Mouse (Mus musculus): ENCODE measurements around the gene Eef1akmt3. TPM values are rescaled to one million over a fixed set of nuclear protein-coding genes. Genes with fewer than 3 reads are reported as not detected.

Eef1akmt3 gene
- total RNA-seq, 2 experiments from 2014 or later, result 0.10 TPM; not detected in 1

Small RNA genes lying within 50 kb of the gene (microRNA-seq; reads per million reads assigned to microRNA genes)
- gene Mir26a-2, result 43.8 to 945 reads per million in 2 experiments
- gene Mir546, result 0 to 1.5 reads per million in 2 experiments

Other genes with a start within 250 kb of the Eef1akmt3 start
- gene Atp23, start 140.2 kb downstream of the Eef1akmt3 start, total RNA-seq (2021), result 1 to 10 TPM; 1.3 to 1.7 TPM
- 100 to 1,000 TPM in 1 of 2 experiments, 10 to 100 TPM in 1; 83.2 to 103 TPM for gene Ctdsp2, start 62.8 kb downstream of the Eef1akmt3 start, total RNA-seq (2021)
- gene Avil, start 40.8 kb downstream of the Eef1akmt3 start, total RNA-seq (2021), result 1 to 10 TPM; 1.8 to 2.0 TPM
- gene Tsfm, start 10.7 kb downstream of the Eef1akmt3 start, total RNA-seq (2021), result 10 to 100 TPM; 20.5 to 21.7 TPM
- gene Mettl1, start 99 bp downstream of the Eef1akmt3 start, total RNA-seq (2021), result 10 to 100 TPM in 1 of 2 experiments, 1 to 10 TPM in 1; 8.2 to 10.0 TPM
- gene Cyp27b1, start 6.7 kb upstream of the Eef1akmt3 start, total RNA-seq (2021), result under 1 TPM; 0.10 to 0.15 TPM
- gene March9, start 18.7 kb upstream of the Eef1akmt3 start, total RNA-seq (2021), result under 1 TPM; 0.64 to 0.66 TPM
- 10 to 100 TPM; 29.7 to 38.9 TPM for gene Cdk4, start 22.0 kb upstream of the Eef1akmt3 start, total RNA-seq (2021)
- 10 to 100 TPM; 22.1 to 25.0 TPM for gene Tspan31, start 28.8 kb upstream of the Eef1akmt3 start, total RNA-seq (2021)
- 1 to 10 TPM; 2.1 to 2.9 TPM for gene Agap2, start 33.8 kb upstream of the Eef1akmt3 start, total RNA-seq (2021)
- gene Os9, start 79.6 kb upstream of the Eef1akmt3 start, total RNA-seq (2021), result 10 to 100 TPM; 10.7 to 11.4 TPM
- gene B4galnt1, start 123.7 kb upstream of the Eef1akmt3 start, total RNA-seq (2021), result 1 to 10 TPM in 1 of 2 experiments, under 1 TPM in 1; 0.69 to 1.0 TPM
- 1 to 10 TPM; 4.8 to 5.1 TPM for gene Slc26a10, start 139.1 kb upstream of the Eef1akmt3 start, total RNA-seq (2021)
- gene Arhgef25, start 148.6 kb upstream of the Eef1akmt3 start, total RNA-seq (2021), result 1 to 10 TPM; 8.3 to 9.4 TPM
- gene Dtx3, start 154.2 kb upstream of the Eef1akmt3 start, total RNA-seq (2021), result 10 to 100 TPM; 21.2 to 24.6 TPM
- 1 to 10 TPM; 5.6 to 6.1 TPM for gene Pip4k2c, start 170.1 kb upstream of the Eef1akmt3 start, total RNA-seq (2021)
- under 1 TPM; 0.20 to 0.66 TPM for gene Kif5a, start 221.8 kb upstream of the Eef1akmt3 start, total RNA-seq (2021)
- gene Dctn2, start 224.9 kb upstream of the Eef1akmt3 start, total RNA-seq (2021), result 10 to 100 TPM; 86.8 to 91.8 TPM
- 10 to 100 TPM; 11.5 to 17.1 TPM for gene Mbd6, start 247.5 kb upstream of the Eef1akmt3 start, total RNA-seq (2021)

All from gastrocnemius, postnatal 36 days (tissue).